Mouse (Mus musculus) olfactory bulb, adult 2 months (tissue): ENCODE data around the gene Tmem217.

ENCODE experiments used
- CTCF ChIP-seq: fragments of 200-500 bp; IDR thresholded peaks from 2 replicates; pipeline ENCODE4 v1.5.1; 2012; ENCODE audit warnings: low read depth, mild to moderate bottlenecking, low read length, moderate library complexity; ENCODE audit not compliant: insufficient read depth
- POLR2A ChIP-seq: fragments of 200-500 bp; IDR thresholded peaks from 2 replicates; pipeline ENCODE4 v1.6.1; 2012; ENCODE audit warnings: mild to moderate bottlenecking, low read depth, low read length, moderate library complexity; ENCODE audit not compliant: insufficient read depth

GRCm38 (mm10) chr17:29489971-29490712, 62.0 kb downstream of the Tmem217 start:
- TF ChIP-seq POLR2A, result peak; percentile 26; the same call in 1 of the 2 replicates
- no peak for TF ChIP-seq CTCF
